Mouse (Mus musculus): ENCODE measurements around the gene Ikzf4. TPM values are rescaled to one million over a fixed set of nuclear protein-coding genes. Genes with fewer than 3 reads are reported as not detected.

Gene Ikzf4
- total and polyA plus RNA-seq, 3 experiments = 0.03 TPM; not detected in 2

DNA sequence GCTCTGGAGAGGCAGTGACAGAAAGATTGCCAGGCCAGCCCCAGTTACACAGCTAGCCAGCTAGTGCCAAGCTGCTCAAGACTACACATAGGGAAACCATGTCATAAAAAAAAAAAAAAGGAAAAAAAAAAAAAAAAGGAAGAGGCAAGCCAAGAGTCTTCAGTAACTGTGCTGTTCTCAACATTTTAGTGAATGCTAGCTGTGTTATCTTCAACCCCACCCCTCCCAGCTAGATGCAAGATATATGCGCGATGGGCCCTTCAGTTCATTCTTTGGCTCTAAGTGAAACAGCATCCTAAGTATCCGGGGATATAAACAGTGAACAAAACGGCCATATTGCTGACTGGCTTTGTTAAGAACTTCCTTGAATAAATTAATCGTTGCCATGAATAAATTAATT is 53.0 kb downstream of the Ikzf4 start:
- H3K79me2 ChIP-seq (ENCODE audit: control insufficient read depth, insufficient read depth, low read length, poor library complexity) = no peaks in the 10 kb centered on the region
- no peaks in the 10 kb centered on the region for H3K9me3 ChIP-seq (replicated peaks; ENCODE audit: insufficient read depth, low read length)
- peaks cover 2% of the 10 kb centered on the region in 2 experiments; a peak in 2 of 4 replicates for H3K27me3 ChIP-seq (ENCODE audit: control insufficient read depth in 1 of 2, insufficient read depth in 2 of 2, low read length in 2 of 2)
- DNase-seq (ENCODE audit: low read depth, low spot score) = peak; percentile 79
- peaks cover 0 to 18% of the 10 kb centered on the region in 2 experiments; a peak in 2 of 4 replicates for H3K36me3 ChIP-seq (ENCODE audit: control insufficient read depth in 1 of 2, insufficient read depth in 2 of 2, low read length in 2 of 2)
- H3K27ac ChIP-seq (ENCODE audit: control insufficient read depth, low read depth, low read length) = peak overlapping the region; percentile 80
- peaks cover 12 to 23% of the 10 kb centered on the region in 2 experiments for H3K4me1 ChIP-seq (ENCODE audit: control insufficient read depth in 1 of 2, insufficient read depth in 2 of 2, low read length in 2 of 2)
- peak overlapping the region; percentile 28 to 38; a peak in 3 of 4 replicates for H3K4me3 ChIP-seq (ENCODE audit: control insufficient read depth in 1 of 2, insufficient read depth in 1 of 2, low read depth in 2 of 2, low read length in 2 of 2)
- H3K9ac ChIP-seq (ENCODE audit: control insufficient read depth, low read depth, low read length, poor library complexity, severe bottlenecking) = peak overlapping the region; percentile 15
- no peak for TF ChIP-seq MAFK (IDR thresholded peaks at IDR 0.05; ENCODE audit: borderline replicate concordance, low read depth, low read length)
- peak; percentile 46; the same call in 1 of the 2 replicates for TF ChIP-seq MAZ (IDR thresholded peaks at IDR 0.05; ENCODE audit: low read depth, low read length)
- TF ChIP-seq ETS1 (IDR thresholded peaks at IDR 0.05; ENCODE audit: low read depth, low read length) = no peak
- no peak for TF ChIP-seq JUND (IDR thresholded peaks at IDR 0.05; ENCODE audit: low read depth, low read length)
- TF ChIP-seq MEF2A (IDR thresholded peaks at IDR 0.05; ENCODE audit: extremely low read depth, insufficient replicate concordance, low read depth, low read length, poor library complexity, severe bottlenecking) = no peak
- TF ChIP-seq RAD21 (IDR thresholded peaks at IDR 0.05; ENCODE audit: low read depth, low read length) = no peak
- no peak for TF ChIP-seq MYC (IDR thresholded peaks at IDR 0.05; ENCODE audit: low read depth, low read length)
- 0 out of 2 replicates have a peak, but pooled peaks have one; percentile 14 for TF ChIP-seq RCOR1 (IDR thresholded peaks at IDR 0.05; ENCODE audit: low read depth, low read length)
- no peak for TF ChIP-seq POLR2AphosphoS5 (IDR thresholded peaks at IDR 0.05; ENCODE audit: borderline replicate concordance, low read depth, low read length)
- TF ChIP-seq POLR2A (IDR thresholded peaks at IDR 0.05; ENCODE audit: control insufficient read depth in 1 of 2, insufficient read depth in 1 of 2, low read depth in 1 of 2, low read length in 2 of 2, poor library complexity in 1 of 2) = no peak
- no peak for TF ChIP-seq E2F4 (IDR thresholded peaks at IDR 0.05; ENCODE audit: borderline replicate concordance, low read depth, low read length)
- no peak; the same call in 1 of the 2 replicates for TF ChIP-seq KAT2A (conservative IDR thresholded peaks at IDR 0.05; ENCODE audit: low read depth, low read length)
- no peak for TF ChIP-seq USF2 (IDR thresholded peaks at IDR 0.05; ENCODE audit: borderline replicate concordance in 1 of 2, insufficient read depth in 1 of 2, low read depth in 1 of 2, low read length in 2 of 2)
- TF ChIP-seq GABPA (IDR thresholded peaks at IDR 0.05; ENCODE audit: low read depth, low read length) = no peak
- no peak for TF ChIP-seq ZKSCAN1 (IDR thresholded peaks at IDR 0.05; ENCODE audit: low read depth, low read length)
- TF ChIP-seq ZNF384 (IDR thresholded peaks at IDR 0.05; ENCODE audit: low read depth, low read length) = peak; percentile 99
- TF ChIP-seq SMC3 (IDR thresholded peaks at IDR 0.05; ENCODE audit: low read depth, low read length) = no peak
- TF ChIP-seq CTCF (IDR thresholded peaks at IDR 0.05 in 2 of 3, conservative IDR thresholded peaks at IDR 0.05 in 1 of 3; ENCODE audit: control insufficient read depth in 1 of 3, insufficient read depth in 1 of 3, low read depth in 2 of 3, low read length in 3 of 3, poor library complexity in 1 of 3, severe bottlenecking in 1 of 3) = no peak
- TF ChIP-seq TBP (IDR thresholded peaks at IDR 0.05; ENCODE audit: low read depth, low read length) = no peak
- 0 out of 2 replicates have a peak, but pooled peaks have one; percentile 23 for TF ChIP-seq ELF1 (IDR thresholded peaks at IDR 0.05; ENCODE audit: low read depth, low read length)
- TF ChIP-seq GATA1 (IDR thresholded peaks at IDR 0.05; ENCODE audit: low read depth, low read length) = peak; percentile 80
- TF ChIP-seq CHD1 (IDR thresholded peaks at IDR 0.05; ENCODE audit: low read depth, low read length) = no peak
- TF ChIP-seq USF1 (IDR thresholded peaks at IDR 0.05; ENCODE audit: low read depth, low read length) = no peak
- TF ChIP-seq CHD2 (IDR thresholded peaks at IDR 0.05; ENCODE audit: low read length) = no peak
- TF ChIP-seq MXI1 (IDR thresholded peaks at IDR 0.05; ENCODE audit: low read depth, low read length) = no peak
- TF ChIP-seq HCFC1 (IDR thresholded peaks at IDR 0.05; ENCODE audit: low read depth, low read length) = 0 out of 2 replicates have a peak, but pooled peaks have one; percentile 19
- TF ChIP-seq TAL1 (IDR thresholded peaks at IDR 0.05; ENCODE audit: low read length) = peak; percentile 10; the same call in 1 of the 2 replicates
- no peak for TF ChIP-seq BHLHE40 (IDR thresholded peaks at IDR 0.05; ENCODE audit: borderline replicate concordance, low read depth, low read length)
- peak in 1 of 2 experiments; percentile 38; a peak in 3 of 4 replicates for TF ChIP-seq EP300 (IDR thresholded peaks at IDR 0.05; ENCODE audit: low read depth in 1 of 2, low read length in 2 of 2)
- TF ChIP-seq MAX (IDR thresholded peaks at IDR 0.05; ENCODE audit: low read length) = no peak
- no peak for TF ChIP-seq ZC3H11A (IDR thresholded peaks at IDR 0.05; ENCODE audit: low read depth, low read length)
- no peak for TF ChIP-seq ZMIZ1 (IDR thresholded peaks at IDR 0.05; ENCODE audit: low read depth, low read length)
- TF ChIP-seq SIN3A (IDR thresholded peaks at IDR 0.05; ENCODE audit: low read length) = peak; percentile 42; the same call in 1 of the 2 replicates
- TF ChIP-seq NRF1 (IDR thresholded peaks at IDR 0.05; ENCODE audit: insufficient read depth, low read depth, low read length, poor library complexity, severe bottlenecking) = no peak
- TF ChIP-seq TCF12 (IDR thresholded peaks at IDR 0.05; ENCODE audit: low read depth, low read length) = 0 out of 2 replicates have a peak, but pooled peaks have one; percentile 20
- no peak for TF ChIP-seq POLR2AphosphoS2 (IDR thresholded peaks at IDR 0.05; ENCODE audit: low read length)
- no peak for TF ChIP-seq MYB (IDR thresholded peaks at IDR 0.05; ENCODE audit: low read depth, low read length)
- no peak for TF ChIP-seq NELFE (IDR thresholded peaks at IDR 0.05; ENCODE audit: low read depth, low read length)
